Mouse (Mus musculus): Measurements from ENCODE around the gene Zmat3. TPM values are rescaled to one million over a fixed set of nuclear protein-coding genes. Genes with fewer than 3 reads are reported as not detected.

The Zmat3 gene
- polyA plus RNA-seq (2012; rRNA removed) = 43.8 and 44.8 TPM in 2 replicates

DNA sequence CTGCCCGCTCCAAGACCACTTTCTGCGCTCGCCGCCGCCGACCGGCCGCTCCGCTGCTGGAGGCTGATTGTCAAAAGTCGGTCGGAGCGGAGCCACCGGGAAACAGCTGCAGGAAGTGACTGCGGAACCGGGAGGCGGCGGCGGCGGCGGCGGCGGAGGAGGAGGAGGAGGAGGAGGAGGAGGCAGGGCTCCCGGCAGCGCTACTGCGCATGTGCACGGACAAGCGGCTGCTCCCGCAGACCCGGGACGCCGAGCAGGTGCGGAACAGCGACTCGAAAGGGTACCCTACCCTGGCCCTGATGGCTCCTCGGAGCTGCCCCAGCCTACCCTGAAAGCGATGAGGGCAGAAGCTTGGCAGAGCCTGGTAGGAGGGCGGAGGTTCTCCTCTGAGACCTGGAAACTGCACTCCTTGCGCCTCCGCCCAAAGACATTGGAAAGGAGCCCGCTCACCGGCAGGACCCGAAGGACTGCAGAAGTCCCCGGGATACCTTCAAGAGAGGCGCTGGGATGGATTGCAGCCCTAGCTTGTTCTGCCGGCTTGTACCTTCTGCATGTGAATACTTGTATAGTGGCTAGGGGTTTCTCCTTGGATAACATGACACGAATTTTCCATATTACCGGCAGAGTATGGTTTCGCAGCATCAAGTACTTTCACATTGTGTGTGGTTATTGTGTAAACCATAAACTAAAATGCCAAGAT, at the start of gene Zmat3:
Gene Zmat3 (minus strand): TSS at position 469 of the 700 bp plus-strand sequence.
- Histone ChIP-seq H3K4me1 (ENCODE audit: control insufficient read depth, insufficient read depth, low read length) (peaks cover 4% of the 10 kb centered on the region), H3K27me3 (ENCODE audit: control insufficient read depth, insufficient read depth, low read length) (no peaks in the 10 kb centered on the region), H3K4me3 (replicated peaks; ENCODE audit: insufficient read depth, low read depth, low read length) (peak within 1 kb of the TSS; percentile 79), H3K27ac (ENCODE audit: insufficient read depth, low read length) (peak within 1 kb of the TSS; percentile 89)
- WGBS = under 1% methylated on average over 38 of the region's 48 CpGs
- TF ChIP-seq POLR2A (IDR thresholded peaks at IDR 0.05; ENCODE audit: borderline replicate concordance, insufficient read depth, low read length) (peak; percentile 86), CTCF (IDR thresholded peaks at IDR 0.05; ENCODE audit: borderline replicate concordance, insufficient read depth, low read depth, low read length) (no peak)
- DNase-seq = peak; percentile 89 to 93

DNA sequence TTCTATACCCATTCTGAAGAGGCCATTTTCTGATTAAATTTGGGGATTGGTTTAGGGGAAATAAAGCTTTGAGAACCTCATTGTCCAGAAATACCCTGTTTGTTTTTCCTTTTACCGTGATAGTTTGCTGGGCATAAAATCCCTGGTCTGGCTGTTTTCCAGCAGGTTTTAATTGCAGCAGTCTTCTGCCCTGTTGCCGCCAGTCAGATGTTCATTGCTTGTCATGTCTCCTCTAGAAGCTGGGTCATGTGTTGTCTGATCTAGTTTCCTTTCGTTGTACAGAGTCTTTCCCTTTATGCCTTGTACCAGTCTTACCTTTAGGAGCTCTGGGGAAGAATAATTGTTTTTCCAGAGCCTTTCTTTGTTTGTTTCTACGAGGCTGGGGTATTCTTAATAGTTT, 48.6 kb upstream of the Zmat3 start:
- Histone ChIP-seq H3K27ac (ENCODE audit: insufficient read depth, low read length) (no peak overlapping the region), H3K4me3 (replicated peaks; ENCODE audit: insufficient read depth, low read depth, low read length) (no peak overlapping the region), H3K4me1 (ENCODE audit: control insufficient read depth, insufficient read depth, low read length) (peaks cover 18% of the 10 kb centered on the region), H3K27me3 (ENCODE audit: control insufficient read depth, insufficient read depth, low read length) (no peaks in the 10 kb centered on the region)
- TF ChIP-seq POLR2A (IDR thresholded peaks at IDR 0.05; ENCODE audit: borderline replicate concordance, insufficient read depth, low read length) (no peak), CTCF (IDR thresholded peaks at IDR 0.05; ENCODE audit: borderline replicate concordance, insufficient read depth, low read depth, low read length) (no peak)
- peak in 1 of 2 experiments; percentile 33 for DNase-seq
- 15% methylated on average over 4 of the region's 4 CpGs for WGBS

DNA sequence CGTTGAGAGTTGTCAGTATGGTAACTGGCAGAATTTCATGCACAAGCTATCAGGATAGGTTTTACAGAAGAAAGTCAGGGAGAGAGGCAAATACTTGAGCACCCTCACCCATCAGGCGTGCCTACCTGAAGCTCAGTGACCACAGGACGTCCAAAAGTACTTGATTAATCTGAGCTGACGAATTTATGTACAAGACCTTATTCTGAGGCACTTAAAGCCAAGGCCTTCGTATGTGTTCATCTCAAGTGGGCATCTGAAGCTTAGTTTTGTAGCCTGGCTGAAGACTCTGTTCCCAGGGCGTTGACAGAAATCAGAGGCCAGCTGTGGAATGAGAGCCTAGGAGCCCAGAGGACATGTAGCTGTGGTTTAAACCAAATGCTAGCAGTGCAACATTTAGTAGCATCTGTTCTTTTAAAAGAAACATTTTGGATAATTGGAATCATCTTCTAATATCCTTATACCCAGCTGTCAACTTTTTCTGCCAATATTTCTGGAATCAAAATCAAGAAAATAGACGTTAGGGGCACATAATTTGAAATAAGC, 46.8 kb upstream of the Zmat3 start:
- TF ChIP-seq CTCF (IDR thresholded peaks at IDR 0.05; ENCODE audit: borderline replicate concordance, insufficient read depth, low read depth, low read length) (no peak), POLR2A (IDR thresholded peaks at IDR 0.05; ENCODE audit: borderline replicate concordance, insufficient read depth, low read length) (no peak)
- peaks cover 23% of the 10 kb centered on the region for H3K4me1 ChIP-seq (ENCODE audit: control insufficient read depth, insufficient read depth, low read length)
- DNase-seq = no peak
- no peaks in the 10 kb centered on the region for H3K27me3 ChIP-seq (ENCODE audit: control insufficient read depth, insufficient read depth, low read length)
- H3K4me3 ChIP-seq (replicated peaks; ENCODE audit: insufficient read depth, low read depth, low read length) = no peak overlapping the region
- no peak overlapping the region for H3K27ac ChIP-seq (ENCODE audit: insufficient read depth, low read length)
- WGBS = 55% methylated on average over 7 of the region's 7 CpGs

DNA sequence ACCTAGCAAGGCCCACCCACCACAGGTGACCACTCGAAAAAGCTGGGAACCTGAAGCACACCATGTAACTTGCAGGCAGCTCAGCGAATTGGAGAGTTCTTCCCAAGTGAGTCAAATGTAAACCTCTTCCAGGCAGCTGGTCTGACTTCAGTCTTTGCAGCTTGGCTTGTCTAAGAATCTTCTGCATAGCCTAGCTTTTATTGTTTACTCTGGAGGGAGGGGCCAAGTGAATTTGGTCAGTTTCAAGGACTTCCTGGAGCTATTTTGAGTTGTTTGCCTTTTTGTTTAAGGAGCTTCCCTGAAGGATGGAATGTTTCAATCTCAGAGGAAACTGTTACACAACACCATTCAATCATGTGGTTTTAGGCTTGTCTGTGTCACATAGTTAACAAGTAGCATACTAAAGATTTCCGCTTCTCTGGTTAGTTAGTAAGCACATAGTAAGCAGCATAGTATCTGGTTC, 43.0 kb upstream of the Zmat3 start:
- Histone ChIP-seq H3K4me1 (ENCODE audit: control insufficient read depth, insufficient read depth, low read length) (peaks cover 14% of the 10 kb centered on the region; the same call in 1 of the 2 replicates), H3K27me3 (ENCODE audit: control insufficient read depth, insufficient read depth, low read length) (no peaks in the 10 kb centered on the region), H3K27ac (ENCODE audit: insufficient read depth, low read length) (no peak overlapping the region), H3K4me3 (replicated peaks; ENCODE audit: insufficient read depth, low read depth, low read length) (no peak overlapping the region)
- DNase-seq = no peak
- whole genome bisulfite sequencing = 95% methylated on average over 3 of the region's 3 CpGs
- TF ChIP-seq CTCF (IDR thresholded peaks at IDR 0.05; ENCODE audit: borderline replicate concordance, insufficient read depth, low read depth, low read length) (no peak), POLR2A (IDR thresholded peaks at IDR 0.05; ENCODE audit: borderline replicate concordance, insufficient read depth, low read length) (no peak)

DNA sequence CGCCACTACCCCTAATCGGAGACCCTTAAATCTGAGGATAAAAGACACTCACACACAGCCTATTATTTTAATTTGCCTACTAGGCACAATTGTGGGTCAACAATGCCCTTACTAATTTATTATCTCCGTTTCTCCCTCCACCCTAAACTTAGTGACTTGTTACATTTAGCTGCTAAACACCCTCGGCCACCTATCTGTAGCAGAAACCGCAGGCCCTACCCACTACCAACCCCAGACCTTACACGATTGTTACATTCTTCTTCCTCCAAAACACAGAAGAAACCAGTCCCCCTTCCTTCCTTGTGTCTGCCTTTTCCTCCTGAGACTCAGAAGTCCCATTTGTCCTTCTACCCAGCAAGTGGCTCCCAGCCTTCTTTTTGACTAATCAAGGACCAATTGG, 41.0 kb upstream of the Zmat3 start:
- no peak for DNase-seq
- no peaks in the 10 kb centered on the region for H3K27me3 ChIP-seq (ENCODE audit: control insufficient read depth, insufficient read depth, low read length)
- WGBS = 86% methylated on average over 6 of the region's 6 CpGs
- H3K4me1 ChIP-seq (ENCODE audit: control insufficient read depth, insufficient read depth, low read length) = peaks cover 12% of the 10 kb centered on the region; the same call in 1 of the 2 replicates
- TF ChIP-seq POLR2A (IDR thresholded peaks at IDR 0.05; ENCODE audit: borderline replicate concordance, insufficient read depth, low read length) (no peak), CTCF (IDR thresholded peaks at IDR 0.05; ENCODE audit: borderline replicate concordance, insufficient read depth, low read depth, low read length) (no peak)
- no peak overlapping the region for H3K27ac ChIP-seq (ENCODE audit: insufficient read depth, low read length)
- no peak overlapping the region for H3K4me3 ChIP-seq (replicated peaks; ENCODE audit: insufficient read depth, low read depth, low read length)

DNA sequence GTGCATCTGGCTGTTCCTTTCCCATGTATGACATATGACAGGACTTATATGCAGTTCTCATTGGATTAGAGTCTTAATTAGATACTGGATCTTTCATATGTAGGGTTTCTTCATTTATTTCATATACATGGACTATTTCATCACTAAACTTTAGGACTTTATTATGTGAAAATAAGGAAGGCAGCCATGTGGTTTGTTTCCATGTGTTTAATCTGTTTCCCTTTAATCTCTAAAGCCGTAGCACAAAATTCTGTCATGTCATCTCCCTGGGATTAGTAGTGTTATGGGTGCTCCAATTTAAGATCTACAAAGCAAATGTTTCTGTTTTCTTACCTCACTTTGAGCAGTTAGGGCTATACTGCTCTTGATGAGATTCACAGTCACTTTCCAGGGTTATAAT, 39.9 kb upstream of the Zmat3 start:
- no peak for DNase-seq
- no peak overlapping the region for H3K27ac ChIP-seq (ENCODE audit: insufficient read depth, low read length)
- 84% methylated on average over 1 of the region's 1 CpGs for WGBS
- H3K4me3 ChIP-seq (replicated peaks; ENCODE audit: insufficient read depth, low read depth, low read length) = no peak overlapping the region
- peaks cover 12% of the 10 kb centered on the region; the same call in 1 of the 2 replicates for H3K4me1 ChIP-seq (ENCODE audit: control insufficient read depth, insufficient read depth, low read length)
- no peaks in the 10 kb centered on the region for H3K27me3 ChIP-seq (ENCODE audit: control insufficient read depth, insufficient read depth, low read length)
- no peak for TF ChIP-seq CTCF (IDR thresholded peaks at IDR 0.05; ENCODE audit: borderline replicate concordance, insufficient read depth, low read depth, low read length)
- TF ChIP-seq POLR2A (IDR thresholded peaks at IDR 0.05; ENCODE audit: borderline replicate concordance, insufficient read depth, low read length) = no peak

DNA sequence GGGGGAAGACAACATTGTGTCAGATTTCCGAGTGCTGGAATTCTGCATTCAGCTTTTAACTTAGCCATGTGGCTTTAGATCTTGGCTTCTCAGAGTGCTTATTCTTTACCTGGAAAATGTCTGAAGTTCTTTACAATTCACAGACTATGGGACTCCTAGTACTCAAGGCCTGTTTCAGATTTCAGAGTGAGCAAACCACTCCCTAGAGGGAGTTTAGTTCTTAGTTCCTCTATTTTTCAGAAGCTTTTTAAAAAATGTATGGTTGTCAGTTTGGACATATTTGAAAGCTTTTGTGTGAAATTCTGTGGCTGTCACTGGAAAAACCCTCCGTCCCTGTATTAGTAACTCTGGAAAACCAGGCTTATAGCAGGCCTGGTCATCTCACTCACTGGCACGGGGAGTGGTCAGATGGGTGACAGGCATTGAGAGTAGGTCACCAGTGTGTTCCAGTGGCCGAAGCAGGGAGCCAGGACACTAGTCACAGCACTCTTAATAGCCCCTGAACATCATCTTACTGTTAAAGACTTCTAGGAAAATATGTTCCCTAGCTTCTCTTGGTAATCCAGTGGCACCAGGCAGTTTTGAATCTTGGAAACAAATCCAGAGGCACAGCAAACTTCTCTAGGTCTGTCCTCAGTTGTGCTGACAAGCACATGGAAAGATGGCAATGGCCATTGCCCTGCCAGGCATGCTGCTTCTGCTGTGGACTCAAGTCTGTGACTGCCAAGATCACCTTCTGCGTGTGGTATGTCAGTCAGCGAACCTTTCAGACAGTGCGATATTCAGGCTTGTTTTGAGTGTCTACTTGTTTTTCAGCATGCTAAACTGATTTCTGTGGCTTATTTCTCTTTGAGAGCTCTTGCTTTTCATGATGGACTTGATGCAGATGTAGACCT, 37.4 kb upstream of the Zmat3 start:
- 30% methylated on average over 7 of the region's 7 CpGs for WGBS
- H3K4me1 ChIP-seq (ENCODE audit: control insufficient read depth, insufficient read depth, low read length) = peaks cover 15% of the 10 kb centered on the region
- no peaks in the 10 kb centered on the region for H3K27me3 ChIP-seq (ENCODE audit: control insufficient read depth, insufficient read depth, low read length)
- no peak overlapping the region for H3K4me3 ChIP-seq (replicated peaks; ENCODE audit: insufficient read depth, low read depth, low read length)
- H3K27ac ChIP-seq (ENCODE audit: insufficient read depth, low read length) = no peak overlapping the region
- TF ChIP-seq POLR2A (IDR thresholded peaks at IDR 0.05; ENCODE audit: borderline replicate concordance, insufficient read depth, low read length) (no peak), CTCF (IDR thresholded peaks at IDR 0.05; ENCODE audit: borderline replicate concordance, insufficient read depth, low read depth, low read length) (no peak)
- peak; percentile 44 to 60 for DNase-seq
